Mouse (Mus musculus) olfactory bulb, adult 2 months (tissue): ENCODE measurements at regions not wholly inside any gene's neighbourhood (a gene's known extent, or its start where the extent isn't known, plus 50 kb on each side); places are given as distances from the start of the nearest gene placed in this dataset.

Source experiments
- H3K27ac ChIP-seq: fragments of 200-500 bp; 2 replicates; pipeline ENCODE4 v1.5.1; 2012; ENCODE audit warnings: low read depth, low read length; ENCODE audit not compliant: insufficient read depth
- H3K4me1 ChIP-seq: fragments of 200-500 bp; 2 replicates; pipeline ENCODE4 v1.6.1; 2012; ENCODE audit warnings: low read length; ENCODE audit not compliant: control insufficient read depth, insufficient read depth
- H3K4me3 ChIP-seq: fragments of 200-500 bp; 2 replicates; pipeline ENCODE4 v1.5.1; 2012; ENCODE audit warnings: mild to moderate bottlenecking, low read depth, low read length, moderate library complexity; ENCODE audit not compliant: insufficient read depth
- CTCF ChIP-seq: fragments of 200-500 bp; IDR thresholded peaks from 2 replicates; pipeline ENCODE4 v1.5.1; 2012; ENCODE audit warnings: low read depth, mild to moderate bottlenecking, low read length, moderate library complexity; ENCODE audit not compliant: insufficient read depth
- POLR2A ChIP-seq: fragments of 200-500 bp; IDR thresholded peaks from 2 replicates; pipeline ENCODE4 v1.6.1; 2012; ENCODE audit warnings: mild to moderate bottlenecking, low read depth, low read length, moderate library complexity; ENCODE audit not compliant: insufficient read depth
- WGBS: fragments of 180-500 bp; shearing (Covaris S2); methylation state at CpG from one replicate; pipeline ENCODE4 v1.1.7; 2018; 5-methylcytosine and 5-hydroxymethylcytosine counted together

DNA sequence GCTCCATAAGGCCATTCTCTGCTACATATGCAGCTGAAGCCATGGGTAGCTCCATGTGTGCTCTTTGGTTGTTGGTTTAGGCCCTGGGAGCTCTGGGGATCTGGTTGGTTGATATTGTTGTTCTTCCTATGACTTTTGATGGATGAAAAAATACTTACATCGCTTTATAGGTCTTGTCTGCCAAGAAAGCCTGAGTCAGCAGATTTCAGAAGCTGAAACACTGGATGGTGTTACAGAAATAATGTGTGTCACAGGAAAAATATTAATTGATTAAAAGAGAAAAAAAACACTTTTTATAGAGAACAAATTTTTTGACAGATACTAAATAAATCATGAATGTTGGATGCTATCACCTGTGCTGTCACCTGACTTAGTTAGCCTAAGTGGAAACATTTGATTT, 52.4 kb upstream of the Plxna2 start:
- WGBS: 94% methylated on average over 1 of the region's 1 CpGs
- no peaks in the 10 kb centered on the region for H3K4me1 ChIP-seq
- TF ChIP-seq CTCF (no peak), POLR2A (no peak)
- no peak overlapping the region for H3K27ac ChIP-seq
- no peak overlapping the region for H3K4me3 ChIP-seq

GRCm38 (mm10) chr1:194563946-194564345, 54.1 kb upstream of the Plxna2 start:
- Histone ChIP-seq H3K4me1 (no peaks in the 10 kb centered on the region), H3K4me3 (no peak overlapping the region), H3K27ac (no peak overlapping the region)
- WGBS: 31% methylated on average over 2 of the region's 2 CpGs
- no peak for TF ChIP-seq CTCF
- no peak for TF ChIP-seq POLR2A

DNA sequence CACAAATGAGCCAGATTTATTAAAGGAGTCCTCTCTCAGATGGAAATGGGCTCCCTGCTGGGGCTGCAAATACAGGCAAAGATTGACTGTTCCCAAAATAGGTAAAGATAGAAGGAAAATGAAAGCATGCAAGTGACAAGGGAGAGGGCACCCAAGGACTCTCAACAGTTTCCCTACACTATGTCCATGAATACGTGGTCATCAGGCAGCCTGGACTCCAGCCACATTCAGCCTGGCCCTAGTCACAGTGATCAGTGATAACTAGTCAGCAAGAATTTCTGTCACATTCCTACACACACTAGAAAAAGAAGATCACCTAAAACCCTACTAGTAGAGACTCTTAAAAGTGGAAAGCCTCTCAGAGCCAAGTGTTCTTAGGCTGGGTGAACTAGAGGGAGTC, 56.9 kb upstream of the Plxna2 start:
- H3K27ac ChIP-seq: no peak overlapping the region
- no peak for TF ChIP-seq POLR2A
- no peak for TF ChIP-seq CTCF
- no peak overlapping the region for H3K4me3 ChIP-seq
- WGBS: 69% methylated on average over 1 of the region's 1 CpGs
- H3K4me1 ChIP-seq: no peaks in the 10 kb centered on the region

DNA sequence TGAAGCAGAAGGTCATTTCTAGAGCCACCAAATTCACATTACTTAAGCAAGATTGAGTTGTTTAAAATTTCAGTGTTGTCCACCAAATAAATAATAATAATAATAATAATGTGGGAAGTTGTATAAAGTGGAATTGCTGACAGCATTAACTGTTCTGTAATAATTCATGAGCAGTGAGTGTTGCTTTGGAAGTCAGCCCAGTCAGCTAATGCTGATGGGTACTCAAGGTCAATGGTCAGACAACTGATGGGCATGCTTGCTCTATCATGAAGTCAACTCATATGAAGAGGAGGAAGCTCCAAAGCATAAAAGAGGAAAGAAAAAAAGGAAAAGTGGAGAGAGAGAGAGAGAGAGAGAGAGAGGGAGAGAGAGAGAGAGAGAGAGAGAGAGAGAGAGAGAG, 69.4 kb upstream of the Plxna2 start:
- no peak for TF ChIP-seq CTCF
- no peak for TF ChIP-seq POLR2A
- Histone ChIP-seq H3K4me1 (no peaks in the 10 kb centered on the region), H3K4me3 (no peak overlapping the region), H3K27ac (no peak overlapping the region)

- H3K4me3 ChIP-seq: no peak overlapping the region
- H3K4me1 ChIP-seq: no peaks in the 10 kb centered on the region
- 95% methylated on average over 1 of the region's 1 CpGs for WGBS
- no peak overlapping the region for H3K27ac ChIP-seq
- TF ChIP-seq POLR2A (no peak), CTCF (no peak)
Observed at GRCm38 (mm10) chr1:194548243-194548642, 69.8 kb upstream of the Plxna2 start.

DNA sequence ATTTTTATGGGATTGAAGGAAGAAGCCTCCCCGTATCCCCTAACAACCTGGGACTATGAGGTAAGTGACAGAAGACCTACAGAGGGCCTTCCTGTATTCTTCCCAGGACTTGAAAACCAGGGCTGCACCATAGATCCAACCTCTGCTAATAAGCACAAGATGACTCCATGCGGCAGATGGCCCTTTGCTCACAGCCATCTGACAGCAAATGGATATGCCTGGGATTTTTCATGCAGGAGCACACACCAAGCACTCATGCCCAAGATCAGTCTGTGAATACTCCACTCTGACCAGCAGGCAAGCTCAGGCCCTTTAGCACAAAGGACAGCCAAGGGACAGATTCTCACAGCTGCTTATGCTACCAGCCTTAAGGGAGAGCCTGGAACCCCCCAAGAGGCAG, 77.1 kb upstream of the Plxna2 start:
- H3K4me1 ChIP-seq: no peaks in the 10 kb centered on the region
- H3K27ac ChIP-seq: no peak overlapping the region
- WGBS: 97% methylated on average over 2 of the region's 2 CpGs
- TF ChIP-seq POLR2A (no peak), CTCF (no peak)
- no peak overlapping the region for H3K4me3 ChIP-seq

DNA sequence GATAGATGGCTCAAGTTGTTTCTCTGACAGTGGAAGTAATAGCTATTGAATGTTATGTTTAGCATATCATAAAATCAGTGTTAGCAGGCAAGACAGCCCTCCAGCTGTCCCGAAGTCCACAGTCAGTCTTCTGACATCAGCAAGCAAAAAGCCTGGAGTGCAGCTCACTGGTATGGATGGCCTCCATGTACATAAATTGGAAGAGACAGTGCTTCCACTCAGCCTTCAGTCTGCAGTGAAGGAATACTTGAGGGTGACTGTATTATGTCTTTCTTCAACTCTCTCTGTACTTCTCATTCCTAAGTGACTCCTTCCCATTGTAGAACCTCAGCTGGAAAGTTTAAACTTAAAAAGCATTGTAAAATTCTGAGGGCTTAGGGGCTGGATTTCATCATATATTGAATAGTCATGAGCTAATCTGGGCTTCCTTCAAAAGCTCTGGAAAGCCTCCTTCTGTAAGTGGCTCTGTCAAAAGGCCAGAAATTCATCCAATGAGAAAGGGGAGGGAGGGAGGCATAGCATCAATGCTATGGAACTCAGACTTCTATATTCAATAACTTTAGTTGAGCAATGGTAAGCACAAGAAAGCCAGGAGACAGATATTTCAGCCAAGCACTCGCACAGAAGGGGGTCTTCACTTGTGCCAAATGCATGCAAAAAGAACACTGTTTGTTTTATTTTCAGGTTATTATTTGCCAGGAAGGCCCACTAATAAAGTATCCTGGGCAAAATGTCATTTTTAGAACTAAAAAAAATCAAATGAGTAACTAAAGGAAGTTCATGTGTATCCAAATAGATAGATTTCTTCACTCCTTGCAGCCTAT, 90.5 kb upstream of the Plxna2 start:
- WGBS: 78% methylated on average over 2 of the region's 2 CpGs
- Histone ChIP-seq H3K4me3 (no peak overlapping the region), H3K4me1 (no peaks in the 10 kb centered on the region), H3K27ac (no peak overlapping the region)
- TF ChIP-seq CTCF (no peak), POLR2A (no peak)

DNA sequence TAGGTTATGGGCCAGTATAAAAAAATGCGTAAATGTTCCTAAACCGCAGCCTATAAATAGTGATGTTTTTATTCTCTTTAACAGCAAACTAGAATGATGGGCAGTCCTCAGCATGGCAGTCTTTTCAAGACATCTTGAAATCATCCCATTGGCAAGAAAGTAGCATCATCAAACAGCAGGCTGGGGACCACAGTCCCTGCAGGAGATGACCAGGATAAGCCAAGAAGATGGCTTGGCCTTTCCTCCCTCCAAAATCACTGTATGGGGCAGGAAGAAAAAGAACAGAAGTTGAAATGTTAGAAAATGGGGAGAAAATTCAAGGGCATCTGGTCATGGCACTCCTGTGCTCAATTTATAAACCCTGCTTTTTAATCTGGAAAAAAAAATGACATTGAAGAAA, 93.0 kb upstream of the Plxna2 start:
- H3K4me3 ChIP-seq: no peak overlapping the region
- 94% methylated on average over 2 of the region's 2 CpGs for WGBS
- H3K4me1 ChIP-seq: no peaks in the 10 kb centered on the region
- TF ChIP-seq CTCF (no peak), POLR2A (no peak)
- H3K27ac ChIP-seq: no peak overlapping the region

GRCm38 (mm10) chr1:194521216-194521615, 96.8 kb upstream of the Plxna2 start:
- Histone ChIP-seq H3K4me3 (no peak overlapping the region), H3K4me1 (no peaks in the 10 kb centered on the region), H3K27ac (no peak overlapping the region)
- WGBS: 78% methylated on average over 2 of the region's 2 CpGs
- TF ChIP-seq CTCF (no peak), POLR2A (no peak)
